Mouse (Mus musculus) lung, embryonic 16.5 days (tissue): Measurements from ENCODE around the gene Gm11757. TPM values are rescaled to one million over a fixed set of nuclear protein-coding genes. Genes with fewer than 3 reads are reported as not detected.
"Not testable (repeated sequence)": the region's sequence is repeated elsewhere in the genome, so short reads cannot be mapped to it uniquely, and the experiment has no call there.

ENCODE experiments used
- ATAC-seq: fragments of 200-750 bp; cut with Nextera tagmentation; 2 replicates; pipeline ENCODE4 v1.8.0; 2017; ENCODE audit warnings: low read depth, mild to moderate bottlenecking, moderate library complexity
- H3K27ac ChIP-seq: fragments of 300-500 bp; sonication (generic); 2 replicates; pipeline ENCODE4 v1.5.1; 2014; ENCODE audit warnings: mild to moderate bottlenecking, control low read depth, low read length
- H3K27me3 ChIP-seq: fragments of 300-500 bp; sonication (generic); 2 replicates; pipeline ENCODE4 v1.6.1; 2014; ENCODE audit warnings: low read depth, low read length, mixed read lengths; ENCODE audit not compliant: control insufficient read depth, insufficient read depth
- H3K36me3 ChIP-seq: fragments of 300-500 bp; sonication (generic); 2 replicates; pipeline ENCODE4 v1.6.1; 2014; ENCODE audit warnings: low read length; ENCODE audit not compliant: control insufficient read depth, insufficient read depth
- H3K4me1 ChIP-seq: fragments of 300-500 bp; sonication (generic); replicated peaks from 2 replicates; pipeline ENCODE4 v1.6.1; 2014; ENCODE audit warnings: low read length, mixed read lengths; ENCODE audit not compliant: control insufficient read depth, insufficient read depth
- H3K4me2 ChIP-seq: fragments of 300-500 bp; sonication (generic); 2 replicates; pipeline ENCODE4 v1.6.1; 2014; ENCODE audit warnings: low read depth, low read length, control low read depth
- H3K4me3 ChIP-seq: fragments of 300-500 bp; sonication (generic); 2 replicates; pipeline ENCODE4 v1.5.1; 2014; ENCODE audit warnings: mild to moderate bottlenecking, low read length, control low read depth
- H3K9ac ChIP-seq: fragments of 300-500 bp; sonication (generic); 2 replicates; pipeline ENCODE4 v1.6.1; 2014; ENCODE audit warnings: low read length, control low read depth
- H3K9me3 ChIP-seq: fragments of 300-500 bp; sonication (generic); 2 replicates; pipeline ENCODE4 v1.6.1; 2016; ENCODE audit warnings: low read length; ENCODE audit not compliant: control insufficient read depth
- WGBS: fragments of 180-500 bp; shearing (Covaris S2); extraction: QIAGEN DNeasy Blood & Tissue Kit; methylation state at CpG from one replicate; pipeline ENCODE4 v1.1.7; 2014; 5-methylcytosine and 5-hydroxymethylcytosine counted together
- polyA plus RNA-seq: library from polyadenylated mRNA; unstranded; fragments of >200 nt; fragmentation: Nextera tagmentation; extraction: Ambion mirVana; gene quantifications from 2 replicates; pipeline ENCODE4 v1.2.1, GENCODE M21; 2015

Gene Gm11757
- polyA plus RNA-seq = not detected in 2 replicates

- not testable (repeated sequence) for H3K27me3 ChIP-seq, H3K4me1 ChIP-seq, H3K27ac ChIP-seq, H3K9me3 ChIP-seq, H3K36me3 ChIP-seq, H3K4me2 ChIP-seq, H3K9ac ChIP-seq, ATAC-seq, H3K4me3 ChIP-seq
- no CpG with 5 or more reads among the region's 4 CpGs for WGBS
Observed at GRCm38 (mm10) chr4:73891012-73891411, at the start of gene Gm11757. Gene Gm11757, minus strand, starts transcription at chr4:73891112.

DNA sequence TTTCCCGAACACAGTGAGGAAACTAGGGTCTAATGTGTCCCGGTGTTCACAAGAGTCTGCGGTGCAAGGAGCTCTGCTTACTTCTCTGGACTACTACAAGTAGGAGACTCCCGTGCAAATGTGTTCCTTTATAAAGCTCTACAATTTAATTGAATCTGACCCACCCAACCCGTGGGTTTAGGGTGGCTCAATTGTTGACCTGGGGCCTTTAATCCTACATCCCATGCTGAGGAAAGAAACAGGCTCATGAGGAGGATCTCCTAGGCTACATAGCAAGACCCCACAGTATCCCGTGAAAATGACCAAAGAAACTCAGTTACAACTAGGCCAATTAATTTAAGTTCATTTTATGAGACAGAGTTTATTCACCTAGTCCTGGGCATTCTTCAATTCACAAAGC lies 29.7 kb upstream of the Gm11757 start, which contains the start of gene Gm11756:
Gm11756 (minus strand) TSS at position 101 of the 400 bp plus-strand sequence.
- not testable (repeated sequence) for H3K4me3 ChIP-seq, H3K4me1 ChIP-seq, H3K36me3 ChIP-seq, H3K9ac ChIP-seq, H3K9me3 ChIP-seq, H3K27ac ChIP-seq, ATAC-seq, H3K4me2 ChIP-seq, H3K27me3 ChIP-seq
- WGBS = 79% methylated on average over 6 of the region's 6 CpGs

DNA sequence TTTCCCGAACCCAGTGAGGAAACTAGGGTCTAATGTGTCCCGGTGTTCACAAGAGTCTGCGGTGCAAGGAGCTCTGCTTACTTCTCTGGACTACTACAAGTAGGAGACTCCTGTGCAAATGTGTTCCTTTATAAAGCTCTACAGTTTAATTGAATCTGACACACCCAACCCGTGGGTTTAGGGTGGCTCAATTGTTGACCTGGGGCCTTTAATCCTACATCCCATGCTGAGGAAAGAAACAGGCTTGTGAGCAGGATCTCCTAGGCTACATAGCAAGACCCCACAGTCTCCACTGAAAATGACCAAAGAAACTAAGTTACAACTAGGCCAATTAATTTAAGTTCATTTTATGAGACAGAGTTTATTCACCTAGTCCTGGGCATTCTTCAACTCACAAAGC lies 14.9 kb upstream of the Gm11757 start, which contains the start of gene Gm13871:
Gm13871 (minus strand) TSS at position 101 of the 400 bp plus-strand sequence.
- WGBS = no CpG with 5 or more reads among the region's 4 CpGs
- H3K27ac ChIP-seq, ATAC-seq, H3K9ac ChIP-seq, H3K27me3 ChIP-seq, H3K4me2 ChIP-seq, H3K4me1 ChIP-seq, H3K36me3 ChIP-seq, H3K9me3 ChIP-seq, H3K4me3 ChIP-seq: not testable (repeated sequence)

DNA sequence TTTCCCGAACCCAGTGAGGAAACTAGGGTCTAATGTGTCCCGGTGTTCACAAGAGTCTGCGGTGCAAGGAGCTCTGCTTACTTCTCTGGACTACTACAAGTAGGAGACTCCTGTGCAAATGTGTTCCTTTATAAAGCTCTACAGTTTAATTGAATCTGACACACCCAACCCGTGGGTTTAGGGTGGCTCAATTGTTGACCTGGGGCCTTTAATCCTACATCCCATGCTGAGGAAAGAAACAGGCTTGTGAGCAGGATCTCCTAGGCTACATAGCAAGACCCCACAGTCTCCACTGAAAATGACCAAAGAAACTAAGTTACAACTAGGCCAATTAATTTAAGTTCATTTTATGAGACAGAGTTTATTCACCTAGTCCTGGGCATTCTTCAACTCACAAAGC lies 14.7 kb downstream of the Gm11757 start, which contains the start of gene Gm11758:
Gm11758 (minus strand) TSS at position 101 of the 400 bp plus-strand sequence.
- H3K4me2 ChIP-seq, H3K4me1 ChIP-seq, H3K9me3 ChIP-seq, H3K4me3 ChIP-seq, H3K9ac ChIP-seq, H3K36me3 ChIP-seq, H3K27me3 ChIP-seq, H3K27ac ChIP-seq, ATAC-seq: not testable (repeated sequence)
- no CpG with 5 or more reads among the region's 4 CpGs for WGBS

Other genes with a start within 250 kb of the Gm11757 start
- gene Gm11239, start 222.8 kb downstream of the Gm11757 start, polyA plus RNA-seq = not detected in 2 replicates
- gene Gm428, start 207.6 kb downstream of the Gm11757 start, polyA plus RNA-seq = not detected in 2 replicates
- 4.7 and 4.9 TPM in 2 replicates for gene Rasef, start 100.1 kb downstream of the Gm11757 start, polyA plus RNA-seq
- gene Gm11758, start 14.8 kb downstream of the Gm11757 start, polyA plus RNA-seq = not detected in 2 replicates
- gene Gm13871, start 14.8 kb upstream of the Gm11757 start, polyA plus RNA-seq = not detected in 2 replicates
- not detected in 2 replicates for gene Gm11756, start 29.6 kb upstream of the Gm11757 start, polyA plus RNA-seq
- 0.39 and 1.1 TPM in 2 replicates for gene 2310002L09Rik, start 59.7 kb upstream of the Gm11757 start, polyA plus RNA-seq
- gene Frmd3, start 122.3 kb upstream of the Gm11757 start, polyA plus RNA-seq = 0.63 and 0.70 TPM in 2 replicates